Mouse (Mus musculus): ENCODE results near the gene Eps15l1.

DNA sequence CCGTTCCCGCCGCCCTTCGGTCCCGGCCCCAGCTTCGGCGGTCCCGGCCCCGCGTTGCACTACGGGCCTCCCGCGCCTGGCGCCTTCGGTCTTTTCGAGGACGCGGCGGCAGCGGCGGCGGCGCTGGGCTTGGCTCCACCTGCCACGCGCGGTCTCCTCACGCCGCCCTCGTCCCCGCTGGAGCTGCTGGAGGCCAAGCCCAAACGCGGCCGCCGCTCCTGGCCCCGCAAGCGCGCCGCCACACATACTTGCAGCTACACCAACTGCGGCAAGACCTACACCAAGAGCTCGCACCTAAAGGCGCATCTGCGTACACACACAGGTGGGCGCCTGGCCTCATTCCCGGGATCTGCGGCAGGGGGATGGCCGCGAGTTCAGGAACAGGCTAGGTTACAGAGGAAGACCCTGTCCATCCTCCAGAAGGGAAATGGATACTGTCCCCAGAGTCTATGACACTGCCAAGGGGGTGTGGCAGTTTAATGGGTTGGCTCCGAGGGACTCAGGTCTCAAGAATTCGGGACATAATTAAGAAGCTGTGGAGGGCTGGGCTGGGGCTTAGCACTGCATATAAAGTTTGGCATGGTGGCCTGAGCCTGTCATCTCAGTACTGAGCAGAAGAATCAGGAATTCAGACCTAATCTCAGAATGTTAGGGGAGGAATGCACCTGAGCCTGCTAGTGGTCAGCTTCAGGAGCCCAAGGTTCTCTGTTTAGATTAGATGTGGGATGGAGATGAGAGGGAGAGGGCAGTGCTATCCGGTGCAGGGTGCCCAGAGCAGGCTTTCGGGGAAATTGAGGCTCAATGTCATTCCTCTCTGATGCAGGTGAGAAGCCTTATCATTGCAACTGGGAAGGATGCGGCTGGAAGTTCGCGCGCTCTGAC is 101.1 kb downstream of the Eps15l1 start:
- TF ChIP-seq CTCF (IDR thresholded peaks at IDR 0.05; ENCODE audit: low read depth, low read length) (no peak), POLR2A (IDR thresholded peaks at IDR 0.05; ENCODE audit: extremely low read depth, insufficient read depth, low read length) (no peak)
